Mouse (Mus musculus) CH12.LX (cell line): Measurements from ENCODE around the gene Dcp1b.

Source experiments
- BHLHE40 ChIP-seq: IDR thresholded peaks from 2 replicates; pipeline ENCODE4 v1.6.1; 2011; ENCODE audit warnings: mild to moderate bottlenecking, low read depth, low read length, improper control_type of control experiment
- CTCF ChIP-seq, 2 experiments: IDR thresholded peaks in 1 of 2; conservative IDR thresholded peaks in 1 of 2; 2 replicates each; pipeline ENCODE4 v1.5.1; 2011 to 2012; ENCODE audit warnings: low read depth in 2 of 2, low read length in 2 of 2, improper control_type of control experiment in 1 of 2, inconsistent platforms in 1 of 2, mild to moderate bottlenecking in 1 of 2, moderate library complexity in 1 of 2
- EP300 ChIP-seq: IDR thresholded peaks from 2 replicates; pipeline ENCODE4 v1.6.1; 2011; ENCODE audit warnings: low read length, improper control_type of control experiment
- GABPA ChIP-seq: IDR thresholded peaks from 2 replicates; pipeline ENCODE4 v1.6.1; 2012; ENCODE audit warnings: low read depth, low read length, improper control_type of control experiment, inconsistent platforms; ENCODE audit not compliant: insufficient replicate concordance
- MAFK ChIP-seq: IDR thresholded peaks from 2 replicates; pipeline ENCODE4 v1.6.1; 2011; ENCODE audit warnings: low read length, improper control_type of control experiment; ENCODE audit not compliant: insufficient replicate concordance
- MEF2A ChIP-seq: IDR thresholded peaks from 2 replicates; pipeline ENCODE4 v1.6.1; 2014; ENCODE audit warnings: low read depth, mild to moderate bottlenecking, inconsistent platforms, low read length, improper control_type of control experiment, borderline replicate concordance
- POLR2A ChIP-seq: IDR thresholded peaks from 2 replicates; pipeline ENCODE4 v1.6.1; 2011; ENCODE audit warnings: low read depth, mild to moderate bottlenecking, improper control_type of control experiment, low read length
- SIN3A ChIP-seq: IDR thresholded peaks from 2 replicates; pipeline ENCODE4 v1.6.1; 2012; ENCODE audit warnings: low read length, improper control_type of control experiment, inconsistent platforms
- TCF12 ChIP-seq: IDR thresholded peaks from 2 replicates; pipeline ENCODE4 v1.6.1; 2014; ENCODE audit warnings: low read depth, mild to moderate bottlenecking, inconsistent platforms, low read length, improper control_type of control experiment
- ZC3H11A ChIP-seq: IDR thresholded peaks from 2 replicates; pipeline ENCODE4 v1.6.1; 2012; ENCODE audit warnings: low read depth, mild to moderate bottlenecking, inconsistent platforms, low read length, improper control_type of control experiment
- ZMIZ1 ChIP-seq: IDR thresholded peaks from 2 replicates; pipeline ENCODE4 v1.6.1; 2012; ENCODE audit warnings: low read depth, mild to moderate bottlenecking, inconsistent platforms, low read length, improper control_type of control experiment

DNA sequence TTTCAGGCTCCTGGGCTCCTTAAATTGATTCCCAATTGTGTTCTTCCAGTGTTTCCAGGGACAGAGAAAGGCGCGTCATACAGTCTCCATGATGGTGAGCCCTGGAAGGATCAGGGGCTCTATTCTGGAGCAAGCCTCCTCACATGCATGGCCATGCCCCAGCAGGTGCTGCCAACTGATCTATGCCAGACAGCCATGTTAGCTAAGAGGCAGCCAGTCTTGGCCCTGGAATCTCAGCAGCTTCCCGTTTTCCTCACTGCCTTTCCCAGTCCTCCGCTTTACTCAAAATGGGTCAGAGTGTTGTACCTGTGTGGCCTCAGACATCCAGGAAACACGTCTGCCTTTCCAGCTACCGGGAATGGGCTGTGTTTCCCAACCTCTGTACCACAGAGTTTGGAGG lies 50.7 kb downstream of the Dcp1b start:
- no peak for TF ChIP-seq POLR2A
- no peak for TF ChIP-seq CTCF (conservative IDR thresholded peaks at IDR 0.05 in 1 of 2, IDR thresholded peaks at IDR 0.05 in 1 of 2; ENCODE audit: low read depth in 2 of 2, low read length in 2 of 2)
- TF ChIP-seq MEF2A, result no peak
- TF ChIP-seq GABPA, result no peak
- no peak for TF ChIP-seq MAFK
- TF ChIP-seq ZMIZ1, result no peak
- no peak for TF ChIP-seq ZC3H11A
- no peak for TF ChIP-seq BHLHE40
- no peak for TF ChIP-seq EP300
- TF ChIP-seq TCF12, result no peak
- no peak for TF ChIP-seq SIN3A
